Mouse (Mus musculus): ENCODE measurements around the gene Ttll9. TPM values are rescaled to one million over a fixed set of nuclear protein-coding genes. Genes with fewer than 3 reads are reported as not detected.

Gene Ttll9
- polyA plus RNA-seq, 1 experiment from 2014 or later = 0.42 TPM

DNA sequence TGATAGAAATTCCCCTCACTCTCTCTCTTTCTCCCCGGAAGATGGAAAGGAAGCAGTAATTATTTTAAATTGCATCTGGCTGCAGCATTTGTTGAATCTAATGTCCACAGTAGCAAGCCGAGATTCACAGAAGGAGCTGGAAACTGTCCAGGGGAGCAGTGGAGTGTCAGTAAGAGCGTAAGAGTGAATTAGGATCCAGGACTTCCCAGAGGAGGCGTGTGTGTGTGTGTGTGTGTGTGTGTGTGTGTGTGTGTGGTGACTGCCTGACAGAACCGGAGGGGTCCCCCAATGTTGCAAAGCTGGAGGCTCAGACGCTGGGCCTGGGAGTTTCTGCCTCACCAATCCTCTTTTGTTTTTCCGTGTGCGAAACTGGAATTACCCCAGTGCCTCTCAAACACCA is 53.5 kb downstream of the Ttll9 start:
- Histone ChIP-seq H3K4me3 (peak overlapping the region; percentile 85; the same call in 1 of the 2 replicates), H3K4me1 (peaks cover 10% of the 10 kb centered on the region), H3K27ac (no peak overlapping the region), H3K27me3 (0 out of 2 replicates have a peak, but pooled peaks cover 4% of the 10 kb centered on the region), H3K4me2 (peak overlapping the region; percentile 89), H3K36me3 (peaks cover 23% of the 10 kb centered on the region), H3K9me3 (no peaks in the 10 kb centered on the region), H3K9ac (no peak overlapping the region)
- ATAC-seq (ENCODE audit: insufficient number of reproducible peaks, insufficient read depth, low FRiP score, low TSS enrichment, low read depth) = no peak
- 52% methylated on average over 8 of the region's 8 CpGs for WGBS

- peaks cover 10% of the 10 kb centered on the region for H3K4me1 ChIP-seq
- H3K4me2 ChIP-seq = no peak overlapping the region
- H3K27ac ChIP-seq = no peak overlapping the region
- H3K27me3 ChIP-seq = 0 out of 2 replicates have a peak, but pooled peaks cover 4% of the 10 kb centered on the region
- WGBS = 35% methylated on average over 5 of the region's 5 CpGs
- H3K36me3 ChIP-seq = peaks cover 14% of the 10 kb centered on the region
- no peaks in the 10 kb centered on the region for H3K9me3 ChIP-seq
- H3K4me3 ChIP-seq = no peak overlapping the region
- H3K9ac ChIP-seq = no peak overlapping the region
- no peak for ATAC-seq (ENCODE audit: insufficient number of reproducible peaks, insufficient read depth, low FRiP score, low TSS enrichment, low read depth)
Observed at GRCm38 (mm10) chr2:153016786-153017185, 54.5 kb downstream of the Ttll9 start.

DNA sequence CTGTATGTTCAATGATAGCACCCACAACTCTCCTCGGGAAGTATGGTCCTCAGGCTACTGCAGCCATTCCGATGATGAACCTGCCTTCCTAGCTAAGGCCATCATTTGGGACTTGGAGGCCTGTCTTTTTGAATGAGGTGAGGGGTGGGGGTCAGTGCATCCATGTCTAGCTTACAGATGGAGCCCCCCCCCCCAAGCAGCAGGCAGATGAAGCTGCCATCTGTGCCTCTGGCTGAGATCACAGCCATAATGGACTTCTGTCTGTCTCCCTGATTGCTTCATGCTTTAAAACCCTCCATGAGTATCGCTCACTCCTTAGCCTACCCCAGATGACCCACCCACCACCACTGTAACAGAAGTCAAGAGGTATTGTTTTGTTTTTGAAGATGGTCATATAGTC is 57.1 kb downstream of the Ttll9 start:
- Histone ChIP-seq H3K27ac (no peak overlapping the region), H3K9me3 (no peaks in the 10 kb centered on the region), H3K36me3 (no peaks in the 10 kb centered on the region), H3K4me1 (peaks cover 4% of the 10 kb centered on the region), H3K27me3 (peaks cover 9% of the 10 kb centered on the region; the same call in 1 of the 2 replicates), H3K9ac (no peak overlapping the region), H3K4me3 (no peak overlapping the region), H3K4me2 (no peak overlapping the region)
- ATAC-seq (ENCODE audit: insufficient number of reproducible peaks, insufficient read depth, low FRiP score, low TSS enrichment, low read depth) = no peak
- WGBS = 85% methylated on average over 3 of the region's 3 CpGs

GRCm38 (mm10) chr2:153021163-153021562 is 58.9 kb downstream of the Ttll9 start:
- Histone ChIP-seq H3K4me2 (no peak overlapping the region), H3K9ac (no peak overlapping the region), H3K36me3 (no peaks in the 10 kb centered on the region), H3K9me3 (no peaks in the 10 kb centered on the region), H3K4me3 (no peak overlapping the region), H3K27me3 (peaks cover 11% of the 10 kb centered on the region; the same call in 1 of the 2 replicates), H3K27ac (no peak overlapping the region), H3K4me1 (no peaks in the 10 kb centered on the region)
- no peak for ATAC-seq (ENCODE audit: insufficient number of reproducible peaks, insufficient read depth, low FRiP score, low TSS enrichment, low read depth)
- 62% methylated on average over 3 of the region's 3 CpGs for WGBS

- no peak for ATAC-seq (ENCODE audit: insufficient number of reproducible peaks, insufficient read depth, low FRiP score, low TSS enrichment, low read depth)
Observed at GRCm38 (mm10) chr2:153022855-153023254, 60.6 kb downstream of the Ttll9 start.

GRCm38 (mm10) chr2:153026052-153026451 is 63.8 kb downstream of the Ttll9 start:
- H3K4me2 ChIP-seq = no peak overlapping the region
- H3K4me3 ChIP-seq = no peak overlapping the region
- H3K36me3 ChIP-seq = no peaks in the 10 kb centered on the region
- peaks cover 48% of the 10 kb centered on the region for H3K27me3 ChIP-seq
- no peak overlapping the region for H3K9ac ChIP-seq
- WGBS = 79% methylated on average over 7 of the region's 7 CpGs
- H3K4me1 ChIP-seq = no peaks in the 10 kb centered on the region
- no peak for ATAC-seq (ENCODE audit: insufficient number of reproducible peaks, insufficient read depth, low FRiP score, low TSS enrichment, low read depth)
- H3K9me3 ChIP-seq = no peaks in the 10 kb centered on the region
- H3K27ac ChIP-seq = no peak overlapping the region

More at GRCm38 (mm10) chr2:153022855-153023254, 60.6 kb downstream of the Ttll9 start:
- no peak overlapping the region for H3K9ac ChIP-seq
- H3K4me1 ChIP-seq = no peaks in the 10 kb centered on the region
- no peak overlapping the region for H3K27ac ChIP-seq
- no peak overlapping the region for H3K4me3 ChIP-seq
- WGBS = 61% methylated on average over 4 of the region's 4 CpGs
- H3K36me3 ChIP-seq = no peaks in the 10 kb centered on the region
- H3K4me2 ChIP-seq = no peak overlapping the region
- no peaks in the 10 kb centered on the region for H3K9me3 ChIP-seq
- H3K27me3 ChIP-seq = peaks cover 21% of the 10 kb centered on the region

DNA sequence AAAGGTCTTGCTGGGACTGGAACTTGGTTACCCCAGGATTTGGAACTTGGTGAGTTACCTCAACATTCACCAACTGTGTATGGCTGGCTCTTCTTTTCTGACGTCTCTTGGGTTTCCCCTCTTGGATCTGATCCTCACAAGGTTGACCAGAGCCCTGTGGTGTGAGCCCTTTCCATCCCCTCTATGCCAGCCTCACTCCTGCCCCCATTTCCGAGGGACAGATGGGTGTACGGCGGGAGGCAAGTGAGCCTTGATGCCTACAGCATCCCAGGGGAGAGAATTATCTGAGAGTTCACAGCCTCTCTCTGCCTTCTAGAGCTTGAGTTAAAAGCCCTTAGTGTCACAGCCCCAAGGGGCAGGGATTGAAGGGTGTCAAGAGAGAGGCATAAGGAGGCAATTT is 65.2 kb downstream of the Ttll9 start:
- H3K4me1 ChIP-seq = peaks cover 8% of the 10 kb centered on the region
- 60% methylated on average over 4 of the region's 4 CpGs for WGBS
- H3K27ac ChIP-seq = no peak overlapping the region
- no peak for ATAC-seq (ENCODE audit: insufficient number of reproducible peaks, insufficient read depth, low FRiP score, low TSS enrichment, low read depth)
- peaks cover 63% of the 10 kb centered on the region for H3K27me3 ChIP-seq
- no peaks in the 10 kb centered on the region for H3K9me3 ChIP-seq
- H3K4me2 ChIP-seq = no peak overlapping the region
- no peak overlapping the region for H3K9ac ChIP-seq
- no peaks in the 10 kb centered on the region for H3K36me3 ChIP-seq
- H3K4me3 ChIP-seq = no peak overlapping the region

DNA sequence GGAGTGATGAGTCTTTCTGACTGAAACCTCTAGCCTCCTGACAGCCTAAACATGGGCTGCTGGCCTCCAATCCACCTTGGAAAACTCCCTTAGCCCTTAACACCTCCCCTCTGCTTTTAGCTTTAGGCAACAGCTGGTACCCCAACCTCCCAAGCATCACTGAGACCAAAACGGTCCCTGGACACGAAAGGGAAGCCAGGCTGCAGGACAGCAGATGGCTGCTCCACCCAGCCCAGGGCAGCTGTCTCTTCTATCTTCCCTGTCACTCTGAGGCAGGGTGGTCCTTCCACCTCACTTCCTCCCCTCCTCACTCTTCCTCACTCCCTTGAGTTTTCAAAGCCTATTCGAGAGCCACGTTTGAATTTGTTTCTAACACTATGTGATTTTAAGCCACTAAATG is 68.1 kb downstream of the Ttll9 start:
- no peaks in the 10 kb centered on the region for H3K9me3 ChIP-seq
- no peak overlapping the region for H3K9ac ChIP-seq
- no peak for ATAC-seq (ENCODE audit: insufficient number of reproducible peaks, insufficient read depth, low FRiP score, low TSS enrichment, low read depth)
- peaks cover 10% of the 10 kb centered on the region for H3K4me1 ChIP-seq
- no peak overlapping the region for H3K4me3 ChIP-seq
- H3K27ac ChIP-seq = no peak overlapping the region
- H3K27me3 ChIP-seq = peaks cover 75% of the 10 kb centered on the region
- H3K36me3 ChIP-seq = no peaks in the 10 kb centered on the region
- H3K4me2 ChIP-seq = no peak overlapping the region
- WGBS = 38% methylated on average over 4 of the region's 4 CpGs

- Histone ChIP-seq H3K36me3 (no peaks in the 10 kb centered on the region), H3K9me3 (no peaks in the 10 kb centered on the region), H3K4me1 (peaks cover 10% of the 10 kb centered on the region), H3K4me3 (peak within 1 kb of the TSS; percentile 50), H3K27me3 (peaks cover 74% of the 10 kb centered on the region), H3K4me2 (peak within 1 kb of the TSS; percentile 89), H3K27ac (no peak within 1 kb of the TSS), H3K9ac (no peak within 1 kb of the TSS)
- no peak for ATAC-seq (ENCODE audit: insufficient number of reproducible peaks, insufficient read depth, low FRiP score, low TSS enrichment, low read depth)
- WGBS = 1% methylated on average over 45 of the region's 54 CpGs
Observed at GRCm38 (mm10) chr2:153031126-153032082, 69.1 kb downstream of the Ttll9 start, which contains the start of gene Xkr7. Xkr7 (plus strand) TSS chr2:153031852.

DNA sequence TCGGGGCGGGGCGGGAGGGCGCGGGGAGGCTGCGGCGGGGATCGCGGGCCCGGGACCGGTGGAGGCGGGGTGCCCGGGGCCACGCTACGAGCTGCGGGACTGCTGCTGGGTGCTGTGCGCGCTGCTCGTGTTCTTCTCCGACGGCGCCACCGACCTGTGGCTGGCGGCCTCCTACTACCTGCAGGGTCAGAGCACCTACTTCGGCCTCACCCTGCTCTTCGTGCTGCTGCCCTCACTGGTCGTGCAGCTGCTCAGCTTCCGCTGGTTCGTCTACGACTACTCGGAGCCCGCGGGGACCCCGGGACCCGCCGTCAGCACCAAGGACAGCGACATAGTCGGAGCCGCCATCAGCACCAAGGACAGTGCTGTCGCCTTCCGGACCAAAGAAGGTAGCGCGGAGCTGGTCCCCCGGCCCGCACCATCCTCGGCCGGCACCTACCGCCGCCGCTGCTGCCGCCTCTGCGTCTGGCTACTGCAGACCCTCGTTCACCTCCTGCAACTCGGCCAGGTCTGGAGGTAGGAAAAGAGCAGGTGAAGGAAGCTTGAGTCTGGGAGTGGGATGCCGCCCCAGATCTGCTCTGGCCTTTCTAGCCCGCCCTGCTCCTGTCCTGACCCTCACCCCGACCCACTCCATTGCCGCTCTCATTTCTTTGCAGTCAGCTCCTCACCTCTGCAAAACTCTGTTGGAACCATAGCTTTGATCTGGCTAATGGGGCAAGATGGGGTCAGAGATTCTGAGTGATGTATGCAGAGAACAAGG is 70.0 kb downstream of the Ttll9 start:
- H3K36me3 ChIP-seq = no peaks in the 10 kb centered on the region
- 0 out of 2 replicates have a peak, but pooled peaks have one; percentile 20 for ATAC-seq (ENCODE audit: insufficient number of reproducible peaks, insufficient read depth, low FRiP score, low TSS enrichment, low read depth)
- no peak overlapping the region for H3K9ac ChIP-seq
- peaks cover 74% of the 10 kb centered on the region for H3K27me3 ChIP-seq
- H3K4me2 ChIP-seq = peak overlapping the region; percentile 89
- H3K27ac ChIP-seq = no peak overlapping the region
- 2% methylated on average over 58 of the region's 58 CpGs for WGBS
- H3K4me3 ChIP-seq = peak overlapping the region; percentile 50
- H3K9me3 ChIP-seq = no peaks in the 10 kb centered on the region
- peaks cover 10% of the 10 kb centered on the region for H3K4me1 ChIP-seq

DNA sequence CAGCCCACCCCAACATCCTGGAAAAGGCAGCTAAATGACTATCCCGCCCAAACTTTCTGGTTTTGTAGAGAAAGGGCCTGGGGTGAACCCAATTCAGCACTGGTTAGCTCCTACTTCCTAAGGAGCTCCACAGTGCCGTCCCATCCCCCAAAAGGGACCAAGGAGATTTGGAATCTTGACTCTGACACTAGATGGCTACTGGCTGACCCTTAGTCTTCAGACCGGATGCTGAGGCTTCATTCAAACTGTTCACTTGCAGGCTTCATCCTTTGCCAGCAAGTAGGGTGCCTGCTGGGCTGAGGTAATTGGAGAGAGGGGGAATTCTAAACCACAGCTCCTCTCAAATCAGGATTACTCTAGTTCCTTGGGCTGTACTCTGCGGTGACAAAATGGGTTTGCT is 70.7 kb downstream of the Ttll9 start:
- H3K4me1 ChIP-seq = peaks cover 10% of the 10 kb centered on the region
- WGBS = 6% methylated on average over 4 of the region's 4 CpGs
- H3K4me2 ChIP-seq = no peak overlapping the region
- H3K27me3 ChIP-seq = peaks cover 76% of the 10 kb centered on the region
- H3K9me3 ChIP-seq = no peaks in the 10 kb centered on the region
- ATAC-seq (ENCODE audit: insufficient number of reproducible peaks, insufficient read depth, low FRiP score, low TSS enrichment, low read depth) = no peak
- no peak overlapping the region for H3K4me3 ChIP-seq
- no peaks in the 10 kb centered on the region for H3K36me3 ChIP-seq
- no peak overlapping the region for H3K27ac ChIP-seq
- no peak overlapping the region for H3K9ac ChIP-seq
